Mouse (Mus musculus): ENCODE results near the gene Obp2b. TPM values are rescaled to one million over a fixed set of nuclear protein-coding genes. Genes with fewer than 3 reads are reported as not detected.
"Not testable (repeated sequence)": the region's sequence is repeated elsewhere in the genome, so short reads cannot be mapped to it uniquely, and the experiment has no call there.

The Obp2b gene
- total RNA-seq (2012; rRNA removed) = not detected in 2 replicates

DNA sequence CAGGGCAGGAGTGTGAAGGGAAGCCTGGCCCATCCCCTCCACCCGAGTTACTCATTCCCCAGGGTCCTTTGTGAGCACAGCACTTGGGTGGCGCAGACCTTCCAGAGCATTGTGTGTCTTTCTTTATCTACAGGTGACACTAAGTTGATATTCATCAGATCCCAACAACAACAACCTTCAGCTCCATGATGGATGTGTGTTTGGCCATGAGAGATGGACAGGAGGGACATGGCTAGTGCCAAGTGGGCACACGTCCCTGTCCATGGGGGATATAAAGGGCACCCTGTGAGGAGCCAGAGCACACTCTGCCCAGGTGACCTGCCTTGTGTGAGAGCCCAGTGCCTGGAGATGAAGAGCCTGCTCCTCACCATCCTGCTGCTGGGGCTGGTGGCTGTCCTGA, at the start of gene Obp2b:
Gene Obp2b, plus strand, starts transcription at position 301 of the 400 bp plus-strand sequence.
- DNase-seq (ENCODE audit: low read depth, low spot score); H3K4me1 ChIP-seq (ENCODE audit: control insufficient read depth in 2 of 2, insufficient read depth in 2 of 2, low read length in 2 of 2, poor library complexity in 1 of 2); H3K4me3 ChIP-seq (ENCODE audit: insufficient read depth in 1 of 2, low read depth in 1 of 2, low read length in 2 of 2, poor library complexity in 1 of 2, severe bottlenecking in 1 of 2); H3K9ac ChIP-seq (ENCODE audit: insufficient read depth, low read depth, low read length, poor library complexity, severe bottlenecking); H3K27ac ChIP-seq (ENCODE audit: insufficient read depth, low read depth, low read length, poor library complexity, severe bottlenecking); in situ Hi-C loops (cut with MboI; ENCODE audit: low sequenced_read_pairs in 2 of 2, unreplicated experiment in 2 of 2); H3K9me3 ChIP-seq (ENCODE audit: control insufficient read depth, insufficient read depth, low read depth, low read length); H3K36me3 ChIP-seq (ENCODE audit: control insufficient read depth, insufficient read depth, low read length, poor library complexity, severe bottlenecking): not testable (repeated sequence)

GRCm38 (mm10) chr2:25694605-25695004, 42.2 kb upstream of the Obp2b start:
- peak; percentile 96 for DNase-seq (ENCODE audit: low read depth, low spot score)
- H3K9me3 ChIP-seq (ENCODE audit: control insufficient read depth, insufficient read depth, low read depth, low read length) = no peaks in the 10 kb centered on the region
- in situ Hi-C loops (cut with MboI; ENCODE audit: low sequenced_read_pairs in 2 of 2, unreplicated experiment in 2 of 2) = no loop called here
- no peaks in the 10 kb centered on the region for H3K4me1 ChIP-seq (ENCODE audit: control insufficient read depth in 2 of 2, insufficient read depth in 2 of 2, low read length in 2 of 2, poor library complexity in 1 of 2)
- no peak overlapping the region for H3K27ac ChIP-seq (ENCODE audit: insufficient read depth, low read depth, low read length, poor library complexity, severe bottlenecking)
- H3K9ac ChIP-seq (ENCODE audit: insufficient read depth, low read depth, low read length, poor library complexity, severe bottlenecking) = no peak overlapping the region
- TF ChIP-seq MAFK (IDR thresholded peaks at IDR 0.05; ENCODE audit: insufficient read depth, low read depth, low read length) (no peak), HCFC1 (IDR thresholded peaks at IDR 0.05; ENCODE audit: borderline replicate concordance, insufficient read depth, low read length) (no peak), ZNF384 (IDR thresholded peaks at IDR 0.05; ENCODE audit: low read depth, low read length) (no peak), CHD2 (IDR thresholded peaks at IDR 0.05; ENCODE audit: low read depth, low read length) (no peak), ZC3H11A (IDR thresholded peaks at IDR 0.05; ENCODE audit: borderline replicate concordance, low read depth, low read length) (no peak)
- no peak overlapping the region for H3K4me3 ChIP-seq (ENCODE audit: insufficient read depth in 1 of 2, low read depth in 1 of 2, low read length in 2 of 2, poor library complexity in 1 of 2, severe bottlenecking in 1 of 2)
- H3K36me3 ChIP-seq (ENCODE audit: control insufficient read depth, insufficient read depth, low read length, poor library complexity, severe bottlenecking) = no peaks in the 10 kb centered on the region

GRCm38 (mm10) chr2:25696951-25697350, 39.9 kb upstream of the Obp2b start:
- H3K36me3 ChIP-seq (ENCODE audit: control insufficient read depth, insufficient read depth, low read length, poor library complexity, severe bottlenecking) = no peaks in the 10 kb centered on the region
- TF ChIP-seq HCFC1 (IDR thresholded peaks at IDR 0.05; ENCODE audit: borderline replicate concordance, insufficient read depth, low read length) = no peak
- TF ChIP-seq ZC3H11A (IDR thresholded peaks at IDR 0.05; ENCODE audit: borderline replicate concordance, low read depth, low read length) = no peak
- no peak for TF ChIP-seq ZNF384 (IDR thresholded peaks at IDR 0.05; ENCODE audit: low read depth, low read length)
- TF ChIP-seq CHD2 (IDR thresholded peaks at IDR 0.05; ENCODE audit: low read depth, low read length) = no peak
- no peak for TF ChIP-seq MAFK (IDR thresholded peaks at IDR 0.05; ENCODE audit: insufficient read depth, low read depth, low read length)
- no peak overlapping the region for H3K9ac ChIP-seq (ENCODE audit: insufficient read depth, low read depth, low read length, poor library complexity, severe bottlenecking)
- in situ Hi-C loops (cut with MboI; ENCODE audit: low sequenced_read_pairs in 2 of 2, unreplicated experiment in 2 of 2) = no loop called here
- DNase-seq (ENCODE audit: low read depth, low spot score) = no peak
- H3K9me3 ChIP-seq (ENCODE audit: control insufficient read depth, insufficient read depth, low read depth, low read length) = no peaks in the 10 kb centered on the region
- H3K27ac ChIP-seq (ENCODE audit: insufficient read depth, low read depth, low read length, poor library complexity, severe bottlenecking) = no peak overlapping the region
- no peak overlapping the region for H3K4me3 ChIP-seq (ENCODE audit: insufficient read depth in 1 of 2, low read depth in 1 of 2, low read length in 2 of 2, poor library complexity in 1 of 2, severe bottlenecking in 1 of 2)
- no peaks in the 10 kb centered on the region for H3K4me1 ChIP-seq (ENCODE audit: control insufficient read depth in 2 of 2, insufficient read depth in 2 of 2, low read length in 2 of 2, poor library complexity in 1 of 2)

GRCm38 (mm10) chr2:25698696-25699095, 38.1 kb upstream of the Obp2b start:
- in situ Hi-C loops (cut with MboI; ENCODE audit: low sequenced_read_pairs in 2 of 2, unreplicated experiment in 2 of 2) = no loop called here
- no peaks in the 10 kb centered on the region for H3K9me3 ChIP-seq (ENCODE audit: control insufficient read depth, insufficient read depth, low read depth, low read length)
- no peak overlapping the region for H3K4me3 ChIP-seq (ENCODE audit: insufficient read depth in 1 of 2, low read depth in 1 of 2, low read length in 2 of 2, poor library complexity in 1 of 2, severe bottlenecking in 1 of 2)
- no peaks in the 10 kb centered on the region for H3K36me3 ChIP-seq (ENCODE audit: control insufficient read depth, insufficient read depth, low read length, poor library complexity, severe bottlenecking)
- H3K9ac ChIP-seq (ENCODE audit: insufficient read depth, low read depth, low read length, poor library complexity, severe bottlenecking) = no peak overlapping the region
- no peaks in the 10 kb centered on the region for H3K4me1 ChIP-seq (ENCODE audit: control insufficient read depth in 2 of 2, insufficient read depth in 2 of 2, low read length in 2 of 2, poor library complexity in 1 of 2)
- no peak overlapping the region for H3K27ac ChIP-seq (ENCODE audit: insufficient read depth, low read depth, low read length, poor library complexity, severe bottlenecking)
- TF ChIP-seq ZNF384 (IDR thresholded peaks at IDR 0.05; ENCODE audit: low read depth, low read length) (no peak), ZC3H11A (IDR thresholded peaks at IDR 0.05; ENCODE audit: borderline replicate concordance, low read depth, low read length) (no peak), MAFK (IDR thresholded peaks at IDR 0.05; ENCODE audit: insufficient read depth, low read depth, low read length) (no peak), HCFC1 (IDR thresholded peaks at IDR 0.05; ENCODE audit: borderline replicate concordance, insufficient read depth, low read length) (no peak), CHD2 (IDR thresholded peaks at IDR 0.05; ENCODE audit: low read depth, low read length) (no peak)
- no peak for DNase-seq (ENCODE audit: low read depth, low spot score)

GRCm38 (mm10) chr2:25699743-25700142, 37.1 kb upstream of the Obp2b start, which contains the start of gene Obp2a:
Gene Obp2a (plus strand): TSS chr2:25700043.
- DNase-seq (ENCODE audit: low read depth, low spot score); H3K4me3 ChIP-seq (ENCODE audit: insufficient read depth in 1 of 2, low read depth in 1 of 2, low read length in 2 of 2, poor library complexity in 1 of 2, severe bottlenecking in 1 of 2); H3K9me3 ChIP-seq (ENCODE audit: control insufficient read depth, insufficient read depth, low read depth, low read length); in situ Hi-C loops (cut with MboI; ENCODE audit: low sequenced_read_pairs in 2 of 2, unreplicated experiment in 2 of 2); H3K4me1 ChIP-seq (ENCODE audit: control insufficient read depth in 2 of 2, insufficient read depth in 2 of 2, low read length in 2 of 2, poor library complexity in 1 of 2); H3K9ac ChIP-seq (ENCODE audit: insufficient read depth, low read depth, low read length, poor library complexity, severe bottlenecking); H3K36me3 ChIP-seq (ENCODE audit: control insufficient read depth, insufficient read depth, low read length, poor library complexity, severe bottlenecking); H3K27ac ChIP-seq (ENCODE audit: insufficient read depth, low read depth, low read length, poor library complexity, severe bottlenecking): not testable (repeated sequence)
